Mouse (Mus musculus): Measurements from ENCODE around the gene Hoxa1.

DNA sequence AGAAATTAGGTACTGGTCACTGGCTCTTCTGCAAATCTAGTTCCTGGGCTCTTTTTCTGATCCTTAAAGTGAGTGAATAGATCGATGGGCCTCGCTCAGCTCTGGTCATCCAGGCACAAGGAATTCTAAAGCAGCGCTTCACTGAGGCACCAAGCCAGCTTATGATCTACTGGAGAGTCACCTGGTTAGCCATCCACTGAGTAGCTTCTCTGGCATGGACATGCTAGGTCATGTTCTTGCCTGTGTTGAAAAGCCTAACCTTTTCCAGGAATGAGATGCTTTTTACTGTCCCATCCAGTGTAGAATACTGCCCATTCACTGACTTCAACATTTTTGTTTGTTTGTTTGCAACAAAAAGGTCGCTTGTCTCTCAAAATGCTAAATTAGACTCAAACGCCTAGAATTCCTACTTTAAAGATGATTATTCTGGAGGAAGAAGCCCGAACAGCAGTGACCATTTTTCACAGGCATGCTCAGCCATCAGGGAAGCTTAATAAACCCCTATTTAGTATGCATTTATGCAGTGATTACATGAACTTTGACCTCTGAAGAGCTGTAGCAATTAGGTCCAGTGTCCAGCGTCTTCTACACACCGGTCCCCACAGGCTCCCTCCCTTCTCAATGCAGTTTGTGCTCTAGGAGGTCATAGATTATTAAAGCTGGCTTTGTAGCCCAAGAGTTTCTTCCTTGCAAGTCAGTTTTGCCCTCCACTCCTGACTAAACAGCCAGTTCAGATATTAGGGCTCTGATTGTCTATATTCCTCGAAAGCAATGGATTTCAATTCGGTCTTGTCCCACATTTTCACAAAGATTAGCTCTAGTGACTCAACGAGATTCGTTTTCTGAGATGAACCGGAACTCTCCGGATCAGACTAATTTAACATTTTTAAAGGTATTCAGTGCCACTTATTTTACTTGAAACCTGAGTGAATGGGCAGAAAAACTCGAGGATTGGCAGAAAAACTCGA lies 5.6 kb downstream of the Hoxa1 start:
- TF ChIP-seq CTCF (IDR thresholded peaks at IDR 0.05; ENCODE audit: borderline replicate concordance, extremely low read depth, insufficient read depth, insufficient read length) (no peak), POLR2A (IDR thresholded peaks at IDR 0.05; ENCODE audit: borderline replicate concordance, extremely low read depth, insufficient read depth, insufficient read length, poor library complexity, severe bottlenecking) (no peak)

All from brain, embryonic 14.5 days (tissue).